Mouse (Mus musculus): ENCODE data around the gene Paqr8. TPM values are rescaled to one million over a fixed set of nuclear protein-coding genes. Genes with fewer than 3 reads are reported as not detected.
A peak's percentile ranks its signal among the peaks of the same experiment; 100 is the strongest.

Paqr8 gene
- polyA plus RNA-seq, 1 experiment = 0.20 TPM

GRCm38 (mm10) chr1:20951300-20951763 is 60.9 kb downstream of the Paqr8 start, which contains the start of gene Efhc1:
Gene Efhc1, plus strand, starts transcription at chr1:20951626.
- Histone ChIP-seq H3K4me1 (peaks cover 16% of the 10 kb centered on the region), H3K9me3 (peaks cover 2% of the 10 kb centered on the region; the same call in 1 of the 2 replicates), H3K4me3 (replicated peaks) (peak within 1 kb of the TSS; percentile 91), H3K36me3 (replicated peaks; ENCODE audit: low read length) (no peaks in the 10 kb centered on the region), H3K27me3 (replicated peaks) (peaks cover 3% of the 10 kb centered on the region)
- no peak for TF ChIP-seq FLI1 (IDR thresholded peaks at IDR 0.05; ENCODE audit: low read length)
- TF ChIP-seq GATA1 (IDR thresholded peaks at IDR 0.05; ENCODE audit: borderline replicate concordance, low read length) = no peak

- TF ChIP-seq GATA1 (IDR thresholded peaks at IDR 0.05; ENCODE audit: borderline replicate concordance, low read length) = no peak
- TF ChIP-seq FLI1 (IDR thresholded peaks at IDR 0.05; ENCODE audit: low read length) = no peak
- Histone ChIP-seq H3K9me3 (no peaks in the 10 kb centered on the region), H3K4me1 (peaks cover 16% of the 10 kb centered on the region), H3K4me3 (replicated peaks) (peak overlapping the region; percentile 91), H3K27me3 (replicated peaks) (peaks cover 3% of the 10 kb centered on the region), H3K36me3 (replicated peaks; ENCODE audit: low read length) (no peaks in the 10 kb centered on the region)
Observed at GRCm38 (mm10) chr1:20951799-20952198, 61.4 kb downstream of the Paqr8 start.

DNA sequence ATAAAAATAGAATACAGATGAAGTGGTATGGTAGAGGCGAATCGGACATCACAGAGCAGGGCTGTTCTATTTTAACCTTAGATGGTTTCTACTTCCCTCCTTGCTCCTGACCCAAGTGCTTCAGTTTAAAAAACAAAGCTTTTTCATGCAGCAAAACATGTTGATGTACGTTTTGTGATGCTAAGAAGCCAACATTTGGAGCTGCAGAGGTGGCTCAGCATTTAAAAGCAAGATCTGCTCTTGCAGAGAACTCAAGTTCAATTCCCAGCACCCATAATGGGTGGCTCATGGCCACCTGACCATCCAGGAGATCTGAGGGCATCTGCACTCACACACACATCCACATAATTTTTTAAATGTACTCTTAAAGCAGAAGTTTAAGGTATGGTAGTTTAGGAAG is 64.5 kb downstream of the Paqr8 start:
- Histone ChIP-seq H3K4me3 (replicated peaks) (no peak overlapping the region), H3K4me1 (peaks cover 20% of the 10 kb centered on the region), H3K9me3 (no peaks in the 10 kb centered on the region), H3K27me3 (replicated peaks) (peaks cover 1% of the 10 kb centered on the region), H3K36me3 (replicated peaks; ENCODE audit: low read length) (no peaks in the 10 kb centered on the region)
- TF ChIP-seq GATA1 (IDR thresholded peaks at IDR 0.05; ENCODE audit: borderline replicate concordance, low read length) (no peak), FLI1 (IDR thresholded peaks at IDR 0.05; ENCODE audit: low read length) (no peak)

GRCm38 (mm10) chr1:20969642-20970041 is 79.2 kb downstream of the Paqr8 start:
- Histone ChIP-seq H3K9me3 (0 out of 2 replicates have a peak, but pooled peaks cover 2% of the 10 kb centered on the region), H3K27me3 (replicated peaks) (no peaks in the 10 kb centered on the region), H3K4me3 (replicated peaks) (no peak overlapping the region), H3K36me3 (replicated peaks; ENCODE audit: low read length) (no peaks in the 10 kb centered on the region), H3K4me1 (peaks cover 19% of the 10 kb centered on the region)
- TF ChIP-seq FLI1 (IDR thresholded peaks at IDR 0.05; ENCODE audit: low read length) (no peak), GATA1 (IDR thresholded peaks at IDR 0.05; ENCODE audit: borderline replicate concordance, low read length) (no peak)

DNA sequence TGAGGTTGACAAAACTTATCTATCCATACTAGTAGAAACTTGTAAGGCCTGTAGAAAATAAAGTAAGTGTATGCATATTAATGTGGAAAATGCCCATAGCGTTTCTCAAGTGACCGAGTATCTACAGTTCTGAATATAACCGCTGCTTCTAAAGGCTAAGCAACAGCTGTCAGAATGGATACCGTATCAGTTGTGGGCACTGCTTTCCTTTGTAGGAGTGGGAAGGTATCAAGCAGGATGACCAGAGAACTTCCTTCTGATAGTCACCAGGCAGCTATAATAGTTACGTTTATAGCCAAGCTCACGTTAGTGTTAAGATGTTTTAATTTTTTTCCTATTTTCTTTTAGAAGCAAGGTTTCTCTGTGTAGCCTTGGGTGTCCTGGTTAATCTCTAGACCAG is 83.0 kb downstream of the Paqr8 start:
- Histone ChIP-seq H3K4me1 (peaks cover 22% of the 10 kb centered on the region), H3K4me3 (replicated peaks) (peak overlapping the region; percentile 28), H3K27me3 (replicated peaks) (no peaks in the 10 kb centered on the region), H3K9me3 (peaks cover 7% of the 10 kb centered on the region; the same call in 1 of the 2 replicates), H3K36me3 (replicated peaks; ENCODE audit: low read length) (peaks cover 2% of the 10 kb centered on the region)
- TF ChIP-seq GATA1 (IDR thresholded peaks at IDR 0.05; ENCODE audit: borderline replicate concordance, low read length) = no peak
- no peak for TF ChIP-seq FLI1 (IDR thresholded peaks at IDR 0.05; ENCODE audit: low read length)

- H3K4me1 ChIP-seq = peaks cover 22% of the 10 kb centered on the region
- TF ChIP-seq GATA1 (IDR thresholded peaks at IDR 0.05; ENCODE audit: borderline replicate concordance, low read length) (no peak), FLI1 (IDR thresholded peaks at IDR 0.05; ENCODE audit: low read length) (no peak)
- H3K9me3 ChIP-seq = peaks cover 7% of the 10 kb centered on the region; the same call in 1 of the 2 replicates
- H3K36me3 ChIP-seq (replicated peaks; ENCODE audit: low read length) = peaks cover 2% of the 10 kb centered on the region
- H3K4me3 ChIP-seq (replicated peaks) = no peak overlapping the region
- H3K27me3 ChIP-seq (replicated peaks) = no peaks in the 10 kb centered on the region
Observed at GRCm38 (mm10) chr1:20974341-20975135, 84.1 kb downstream of the Paqr8 start.

GRCm38 (mm10) chr1:20980553-20980952 is 90.1 kb downstream of the Paqr8 start:
- H3K36me3 ChIP-seq (replicated peaks; ENCODE audit: low read length) = peaks cover 2% of the 10 kb centered on the region
- H3K27me3 ChIP-seq (replicated peaks) = no peaks in the 10 kb centered on the region
- H3K9me3 ChIP-seq = peaks cover 7% of the 10 kb centered on the region; the same call in 1 of the 2 replicates
- H3K4me1 ChIP-seq = peaks cover 9% of the 10 kb centered on the region
- H3K4me3 ChIP-seq (replicated peaks) = no peak overlapping the region
- TF ChIP-seq FLI1 (IDR thresholded peaks at IDR 0.05; ENCODE audit: low read length) = no peak
- TF ChIP-seq GATA1 (IDR thresholded peaks at IDR 0.05; ENCODE audit: borderline replicate concordance, low read length) = no peak

- Histone ChIP-seq H3K4me1 (peaks cover 11% of the 10 kb centered on the region), H3K9me3 (no peaks in the 10 kb centered on the region), H3K4me3 (replicated peaks) (no peak overlapping the region), H3K36me3 (replicated peaks; ENCODE audit: low read length) (no peaks in the 10 kb centered on the region), H3K27me3 (replicated peaks) (no peaks in the 10 kb centered on the region)
- TF ChIP-seq GATA1 (IDR thresholded peaks at IDR 0.05; ENCODE audit: borderline replicate concordance, low read length) (no peak), FLI1 (IDR thresholded peaks at IDR 0.05; ENCODE audit: low read length) (no peak)
Observed at GRCm38 (mm10) chr1:20981764-20982163, 91.4 kb downstream of the Paqr8 start.

GRCm38 (mm10) chr1:20984103-20984502 is 93.7 kb downstream of the Paqr8 start:
- H3K36me3 ChIP-seq (replicated peaks; ENCODE audit: low read length) = no peaks in the 10 kb centered on the region
- H3K9me3 ChIP-seq = no peaks in the 10 kb centered on the region
- no peaks in the 10 kb centered on the region for H3K27me3 ChIP-seq (replicated peaks)
- no peak overlapping the region for H3K4me3 ChIP-seq (replicated peaks)
- no peak for TF ChIP-seq GATA1 (IDR thresholded peaks at IDR 0.05; ENCODE audit: borderline replicate concordance, low read length)
- TF ChIP-seq FLI1 (IDR thresholded peaks at IDR 0.05; ENCODE audit: low read length) = no peak
- H3K4me1 ChIP-seq = peaks cover 11% of the 10 kb centered on the region

GRCm38 (mm10) chr1:20984582-20984981 is 94.2 kb downstream of the Paqr8 start:
- H3K9me3 ChIP-seq = no peaks in the 10 kb centered on the region
- TF ChIP-seq FLI1 (IDR thresholded peaks at IDR 0.05; ENCODE audit: low read length) (no peak), GATA1 (IDR thresholded peaks at IDR 0.05; ENCODE audit: borderline replicate concordance, low read length) (no peak)
- no peak overlapping the region for H3K4me3 ChIP-seq (replicated peaks)
- no peaks in the 10 kb centered on the region for H3K27me3 ChIP-seq (replicated peaks)
- peaks cover 11% of the 10 kb centered on the region for H3K4me1 ChIP-seq
- no peaks in the 10 kb centered on the region for H3K36me3 ChIP-seq (replicated peaks; ENCODE audit: low read length)
